Mouse (Mus musculus) thymus, postnatal 14 days (tissue): ENCODE measurements at regions not wholly inside any gene's neighbourhood (a gene's known extent, or its start where the extent isn't known, plus 50 kb on each side); places are given as distances from the start of the nearest gene placed in this dataset.

Experiments
- DNase-seq: peaks from one replicate; pipeline ENCODE4 v3.0.0; 2021

DNA sequence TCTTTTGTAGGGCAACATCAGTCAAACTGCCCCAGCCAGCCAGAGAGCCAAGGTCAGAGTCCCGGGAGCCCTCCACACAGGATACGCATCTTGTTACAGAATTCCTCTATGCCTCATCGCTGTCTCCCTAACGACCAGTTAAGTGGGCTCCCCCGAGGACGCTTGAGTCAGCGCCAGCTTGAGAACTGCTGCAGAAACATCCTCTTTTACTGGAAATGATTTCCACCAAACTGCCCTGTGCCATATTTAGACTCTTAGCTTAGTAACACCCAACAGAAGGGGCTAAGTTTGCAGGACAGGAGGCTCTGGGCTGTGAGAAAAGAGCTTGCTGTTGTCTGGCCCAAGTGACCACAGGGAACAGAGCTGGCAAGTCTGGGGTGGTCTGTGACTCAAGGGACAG lies 357.0 kb downstream of the Setd4 start:
- no peak for DNase-seq

DNA sequence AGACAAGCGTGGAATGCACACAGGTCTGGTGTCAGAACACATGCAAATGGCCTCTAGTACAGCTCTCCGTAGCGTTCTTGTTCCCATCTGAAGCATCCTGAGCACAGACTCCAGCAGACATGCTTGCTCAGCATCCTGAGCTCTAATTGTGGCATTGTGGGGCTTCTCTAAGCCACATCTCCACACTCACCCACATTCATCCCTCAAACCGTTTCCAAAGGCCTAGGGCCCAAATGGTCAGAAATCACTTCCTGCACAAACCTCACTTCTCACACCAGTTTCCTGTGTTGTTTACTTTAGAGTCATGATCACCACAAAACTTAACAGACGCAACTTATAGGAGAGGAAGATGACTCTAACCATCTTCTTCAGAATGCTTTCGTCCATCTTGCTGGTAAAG lies 358.1 kb downstream of the Setd4 start:
- no peak for DNase-seq

DNA sequence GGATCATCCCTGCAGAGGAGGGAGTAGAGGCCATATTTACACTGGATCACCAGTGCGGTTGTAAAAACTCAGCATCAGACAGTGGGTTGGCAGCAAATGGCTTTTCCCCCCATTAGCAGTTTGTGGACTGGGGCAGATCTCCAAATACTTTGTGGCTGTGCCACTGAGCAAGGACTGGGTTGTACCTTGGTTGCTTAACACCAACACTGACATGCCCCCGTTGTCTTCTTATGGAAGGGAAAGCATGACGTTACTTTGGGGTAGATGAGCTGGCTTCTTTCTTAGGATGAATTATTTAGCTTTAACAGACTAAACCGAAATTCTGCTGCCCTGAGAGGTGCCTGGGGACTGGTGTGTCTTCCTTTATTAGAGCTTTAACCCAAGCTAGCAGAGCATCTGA lies 365.0 kb downstream of the Setd4 start:
- DNase-seq, result no peak

DNA sequence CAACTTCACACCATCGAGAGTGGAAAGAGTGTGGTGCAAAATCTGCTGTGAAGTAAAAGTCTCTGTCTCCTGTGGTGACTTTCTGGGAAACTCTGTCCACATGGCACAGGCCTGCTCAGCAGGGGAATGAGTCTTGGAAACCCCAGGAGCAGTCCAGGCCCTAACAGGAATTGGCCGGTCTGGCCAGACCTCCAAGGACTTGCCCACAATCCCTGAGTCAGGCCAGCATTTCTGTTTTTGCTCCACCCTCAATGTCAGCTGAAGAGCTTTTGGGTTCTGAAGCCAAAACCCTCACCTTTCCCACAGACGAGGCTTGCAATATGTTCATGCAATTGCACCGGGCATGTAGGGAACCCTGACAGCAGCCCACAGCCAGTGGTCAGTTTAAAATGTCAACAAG lies 365.5 kb downstream of the Setd4 start:
- DNase-seq, result no peak

DNA sequence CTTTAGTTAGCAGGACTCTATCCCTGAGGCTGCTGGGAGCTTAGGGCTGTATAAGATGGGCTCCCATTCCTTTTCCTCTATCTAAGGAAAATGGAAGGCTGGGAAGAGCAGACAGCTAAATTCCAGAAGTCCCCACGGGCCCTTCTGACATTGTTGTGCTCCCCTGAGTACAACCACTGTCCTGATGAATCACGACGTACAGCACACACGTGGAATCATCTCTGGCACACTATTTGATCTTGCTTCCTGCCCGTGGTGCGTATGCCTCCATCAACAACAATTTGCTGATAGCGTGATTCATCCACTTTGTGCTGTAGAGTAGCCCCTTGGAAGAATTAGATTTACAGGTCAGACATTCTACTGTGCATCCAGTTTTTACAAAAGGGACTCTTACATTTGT lies 378.2 kb downstream of the Setd4 start:
- no peak for DNase-seq

DNA sequence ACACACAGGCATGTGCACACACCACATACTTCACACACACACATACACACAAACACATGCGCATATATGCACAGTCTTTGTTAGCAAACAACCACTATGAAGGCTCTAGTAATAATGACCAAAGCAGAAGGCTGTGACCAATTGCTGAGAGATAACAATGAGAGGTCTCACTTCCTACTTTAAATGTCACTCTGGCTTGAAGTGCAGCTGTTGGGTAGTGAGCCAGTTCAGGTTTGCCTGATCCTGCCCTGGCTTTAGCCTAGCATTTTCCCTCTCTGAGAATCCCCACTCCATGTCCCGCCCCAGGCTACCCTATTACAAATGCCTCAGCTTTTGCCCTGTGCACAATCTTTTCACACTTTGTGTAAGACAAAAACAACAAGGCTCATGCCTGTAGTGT lies 378.7 kb downstream of the Setd4 start:
- no peak for DNase-seq

DNA sequence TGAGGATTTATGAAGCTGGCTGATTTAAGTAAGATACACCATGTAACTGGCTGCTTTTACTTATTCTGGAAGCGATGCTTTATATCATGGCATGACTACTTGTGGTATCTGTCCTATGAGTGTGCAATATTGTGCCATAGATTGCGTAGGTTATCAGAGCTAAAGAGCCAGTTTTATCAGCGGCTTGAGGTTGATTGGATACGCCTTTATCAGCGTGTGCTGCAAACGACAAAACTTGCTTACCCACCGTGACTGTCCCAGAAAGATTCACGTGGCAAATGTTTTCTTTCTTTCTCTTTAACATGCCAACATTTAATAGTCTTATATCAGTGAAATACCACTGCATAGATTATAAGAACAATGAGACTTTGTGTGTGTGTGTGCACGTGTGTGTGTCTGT lies 384.1 kb downstream of the Setd4 start:
- no peak for DNase-seq

DNA sequence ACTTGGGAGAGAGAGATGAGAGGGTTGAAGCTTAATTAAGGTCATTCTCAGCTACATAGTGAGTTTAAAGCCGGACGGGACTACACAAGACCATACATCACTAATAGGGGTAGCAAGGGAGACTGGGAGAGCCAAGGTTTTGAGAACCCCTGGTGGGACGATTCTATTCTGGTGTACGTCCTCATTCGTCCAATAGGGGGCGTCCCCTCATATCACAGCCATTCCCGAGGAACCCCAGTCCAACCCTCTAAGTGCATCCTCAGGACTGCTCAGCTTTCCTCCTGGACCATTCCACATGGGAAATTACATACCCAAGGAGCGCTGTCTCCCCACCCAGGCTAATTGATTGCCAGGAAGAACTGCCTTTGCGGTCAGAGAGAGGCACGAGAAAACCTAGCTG lies 385.5 kb downstream of the Setd4 start:
- peak; percentile 15 for DNase-seq

DNA sequence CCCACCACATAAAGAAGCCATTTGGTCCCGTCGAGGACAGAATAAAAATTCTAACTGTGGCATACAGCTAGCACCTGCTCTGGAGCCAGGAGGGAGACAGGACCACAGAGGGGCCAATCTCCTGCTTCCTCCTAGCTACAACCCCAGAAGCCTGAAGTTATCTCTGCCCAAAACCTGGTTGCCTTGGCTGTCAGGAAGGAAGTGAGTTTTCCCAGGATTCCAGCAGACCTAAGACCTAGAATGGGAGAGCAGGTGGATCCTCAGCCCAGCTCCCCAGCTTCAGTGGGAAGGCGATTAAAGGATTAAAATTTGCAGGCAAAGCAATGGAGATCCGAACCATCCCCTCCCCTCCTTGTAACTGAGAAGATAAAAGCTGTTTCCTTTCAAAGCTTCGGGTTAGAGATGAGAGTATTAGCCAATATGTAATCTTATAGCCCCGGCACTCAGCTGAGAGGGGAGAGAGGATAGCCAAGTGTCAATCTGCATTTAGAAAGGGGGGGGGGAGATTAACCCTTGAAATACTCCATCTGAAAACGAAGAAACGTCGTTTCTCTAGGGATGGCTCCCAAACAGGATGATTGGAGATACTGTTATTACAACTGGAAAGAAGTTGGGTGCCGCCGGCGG lies 386.1 kb downstream of the Setd4 start:
- no peak for DNase-seq

DNA sequence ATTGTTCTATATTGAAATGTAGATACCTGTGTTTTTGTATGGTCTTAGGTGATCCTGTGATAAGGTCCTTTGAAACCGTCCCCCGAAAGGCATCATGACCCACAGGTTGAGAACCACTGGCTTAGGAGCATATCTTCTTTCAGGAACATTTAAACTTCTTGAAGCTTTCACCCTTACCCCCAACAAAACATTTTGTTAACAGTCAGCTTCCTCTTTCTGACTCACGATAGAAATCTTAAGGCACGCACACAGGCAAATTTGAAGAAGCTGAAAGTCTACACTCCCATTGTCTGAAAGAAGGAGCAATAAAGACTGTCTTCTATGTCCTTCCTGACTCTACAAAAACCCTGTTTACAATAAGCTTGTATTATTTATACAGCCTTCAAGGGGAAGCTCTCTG lies 388.2 kb downstream of the Setd4 start:
- no peak for DNase-seq

DNA sequence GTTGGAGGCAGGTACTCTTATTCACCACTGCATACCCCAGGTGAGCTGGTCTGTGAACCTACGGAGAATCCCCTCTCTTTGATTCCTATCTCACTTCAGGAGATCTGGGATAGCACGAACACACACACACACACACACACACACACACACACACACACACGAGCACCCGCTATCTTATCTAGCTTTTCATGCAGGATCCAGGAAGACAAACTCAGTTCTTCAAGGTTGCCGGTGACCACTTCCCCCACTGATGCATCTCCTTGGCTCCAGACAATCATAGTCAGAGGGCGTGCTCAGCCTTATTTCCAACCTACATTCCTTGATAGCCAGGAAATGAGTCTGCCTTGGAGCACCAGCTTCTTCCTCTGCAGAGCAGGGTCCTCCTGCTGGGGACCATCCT lies 387.7 kb upstream of the Runx1 start:
- DNase-seq, result no peak

DNA sequence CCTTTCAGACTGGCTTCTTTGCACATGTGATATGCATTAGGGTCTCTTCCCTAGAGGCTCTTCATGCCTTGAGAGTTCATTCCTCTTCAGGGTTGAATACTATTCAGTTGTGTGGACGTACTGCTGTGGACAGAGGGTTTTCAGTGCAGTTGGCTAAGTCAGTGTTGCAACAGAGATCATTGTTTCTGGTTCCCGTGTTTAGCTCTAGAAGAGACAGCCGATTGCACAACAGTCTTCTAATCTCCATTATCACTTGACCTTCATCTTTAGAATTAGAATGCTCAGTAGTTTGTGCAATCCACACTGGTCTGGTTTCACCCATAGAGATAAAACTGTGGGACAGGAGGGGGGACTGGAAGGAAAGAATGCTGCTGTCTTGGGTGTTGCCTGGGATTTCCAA lies 381.7 kb upstream of the Runx1 start:
- DNase-seq, result no peak

DNA sequence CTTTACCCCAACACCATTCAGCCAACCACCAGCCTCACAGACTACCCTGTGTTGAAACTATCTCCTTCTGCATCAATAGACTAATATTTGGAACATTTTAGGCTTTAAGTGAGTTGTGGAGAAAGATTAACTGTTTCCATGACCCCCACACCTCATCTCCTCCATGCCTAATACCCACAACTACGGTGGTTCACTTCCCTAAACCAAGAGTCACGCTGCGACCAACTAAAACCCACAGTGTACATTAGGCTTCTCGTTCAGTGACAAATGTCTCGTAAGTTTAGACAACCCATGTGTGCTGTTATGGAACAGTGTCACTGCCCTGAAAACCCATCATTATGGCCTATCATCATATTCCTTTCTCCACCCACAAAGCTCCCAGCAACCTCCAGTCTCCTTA lies 381.3 kb upstream of the Runx1 start:
- no peak for DNase-seq

DNA sequence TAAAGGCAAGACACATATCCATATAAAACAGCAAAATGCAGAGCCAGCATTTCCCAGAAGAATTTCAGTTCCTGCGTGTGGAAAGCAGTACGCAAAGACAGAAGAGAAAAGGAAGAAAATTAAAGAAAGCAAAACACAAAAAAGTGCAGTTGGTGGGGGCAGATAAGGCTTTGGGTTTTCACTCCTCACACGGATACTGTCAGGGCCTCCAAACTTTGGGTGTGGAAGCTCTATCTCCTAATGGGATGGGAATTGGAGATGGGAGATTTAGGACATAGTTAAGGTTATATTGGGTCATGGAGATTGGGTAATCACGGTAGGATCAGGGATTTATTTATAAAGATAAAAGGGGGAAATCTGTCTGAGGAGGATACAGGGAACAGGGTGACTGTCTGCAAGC lies 380.4 kb upstream of the Runx1 start:
- no peak for DNase-seq

DNA sequence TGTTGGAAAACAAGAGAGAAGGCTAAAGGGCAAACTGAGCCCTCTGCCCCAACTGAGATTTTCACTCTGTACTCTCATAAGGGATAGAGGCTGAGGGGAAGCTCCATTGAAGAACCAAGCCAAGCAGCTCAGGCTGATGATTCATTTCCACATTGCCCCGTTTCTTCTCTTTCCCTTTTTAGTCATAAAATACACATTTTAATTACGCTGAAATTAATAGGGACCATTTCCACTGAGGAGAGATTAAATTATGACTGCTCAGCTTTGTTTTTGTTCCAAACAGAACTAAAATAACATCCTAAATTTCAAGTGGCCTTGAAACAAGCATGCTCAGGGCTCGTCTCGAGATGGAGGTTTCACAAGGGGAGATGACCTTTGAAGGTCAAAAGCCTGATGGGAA lies 378.7 kb upstream of the Runx1 start:
- DNase-seq, result no peak

DNA sequence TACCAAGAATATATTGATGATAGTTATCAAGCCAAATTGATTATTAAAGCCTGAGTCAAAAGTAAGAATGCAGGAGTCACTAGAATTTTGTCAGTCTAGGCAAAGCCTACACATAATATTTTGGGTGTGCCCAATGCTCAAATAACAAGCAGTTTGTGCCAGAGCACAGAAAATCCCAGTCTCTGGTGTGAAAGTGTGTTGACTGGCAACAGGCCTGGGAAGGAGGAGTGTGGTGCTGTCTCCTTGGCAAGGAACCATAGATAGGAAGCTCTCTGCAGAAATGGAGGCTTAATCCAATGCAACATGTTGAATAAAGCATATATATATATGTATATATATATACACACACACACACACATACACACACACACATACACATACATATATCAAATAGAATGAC lies 376.6 kb upstream of the Runx1 start:
- no peak for DNase-seq

DNA sequence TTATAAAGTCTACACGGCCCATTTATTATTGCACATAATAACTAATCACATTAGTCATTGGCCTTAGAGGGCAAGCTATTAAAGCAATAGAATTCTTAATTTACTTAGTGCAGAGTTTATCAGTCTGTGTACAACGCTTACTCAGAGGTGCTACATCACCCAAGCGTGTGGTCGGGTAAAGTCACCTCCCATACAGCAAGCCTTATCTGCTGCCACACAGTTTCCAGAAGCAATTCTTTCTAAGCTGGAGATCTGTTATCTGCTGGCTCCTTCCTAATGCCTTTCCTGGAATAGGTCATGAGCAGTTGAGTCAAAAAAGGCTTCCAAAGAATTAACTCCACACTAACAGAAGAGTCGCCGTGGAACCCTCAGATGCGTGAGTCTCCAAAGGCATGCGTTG lies 371.4 kb upstream of the Runx1 start:
- DNase-seq, result no peak

DNA sequence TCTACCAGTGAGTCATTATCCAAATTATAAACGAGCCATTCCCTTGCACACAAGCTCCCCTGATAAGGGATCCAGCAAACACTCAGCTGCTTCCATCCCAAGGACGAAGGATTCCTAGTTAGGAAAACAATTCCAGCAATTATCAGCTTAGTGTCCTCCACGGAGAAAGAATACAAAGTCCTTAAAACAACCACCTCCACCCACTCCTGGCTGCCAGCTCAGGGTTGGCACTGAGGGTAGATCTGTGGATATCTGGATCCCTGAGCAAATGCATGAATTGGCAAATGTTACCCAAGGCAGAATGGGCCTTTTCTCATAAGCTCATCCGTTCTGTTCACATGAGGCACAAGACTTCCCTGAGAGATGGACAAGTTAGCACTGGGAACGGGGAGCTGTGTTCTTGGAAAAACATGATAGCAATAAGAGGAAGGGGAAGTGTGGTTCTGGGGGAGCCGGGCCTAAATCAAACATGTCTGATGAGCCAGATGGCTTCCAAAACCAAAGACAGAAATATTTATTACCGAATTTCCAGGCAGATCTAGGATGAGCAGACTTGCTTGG lies 368.1 kb upstream of the Runx1 start:
- no peak for DNase-seq

DNA sequence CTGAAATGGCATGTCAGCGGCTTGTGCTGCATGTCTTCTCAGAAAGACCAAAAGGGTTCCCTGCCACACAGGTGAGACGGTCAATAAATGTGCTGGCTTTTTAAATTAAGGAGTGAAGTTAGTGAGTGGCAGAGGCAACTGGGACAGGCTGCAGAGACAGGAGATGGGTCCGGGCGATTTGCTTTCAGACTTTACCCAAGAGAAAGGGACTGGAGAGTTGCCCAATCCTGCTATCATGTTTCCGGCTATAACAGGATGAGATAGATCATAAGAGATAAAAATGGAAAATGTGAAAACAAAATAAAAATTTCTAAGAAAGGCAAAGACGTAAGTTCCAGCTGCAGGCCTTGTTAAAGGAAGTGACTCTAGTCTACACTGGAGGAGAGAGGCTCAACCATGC lies 367.3 kb upstream of the Runx1 start:
- DNase-seq, result no peak

DNA sequence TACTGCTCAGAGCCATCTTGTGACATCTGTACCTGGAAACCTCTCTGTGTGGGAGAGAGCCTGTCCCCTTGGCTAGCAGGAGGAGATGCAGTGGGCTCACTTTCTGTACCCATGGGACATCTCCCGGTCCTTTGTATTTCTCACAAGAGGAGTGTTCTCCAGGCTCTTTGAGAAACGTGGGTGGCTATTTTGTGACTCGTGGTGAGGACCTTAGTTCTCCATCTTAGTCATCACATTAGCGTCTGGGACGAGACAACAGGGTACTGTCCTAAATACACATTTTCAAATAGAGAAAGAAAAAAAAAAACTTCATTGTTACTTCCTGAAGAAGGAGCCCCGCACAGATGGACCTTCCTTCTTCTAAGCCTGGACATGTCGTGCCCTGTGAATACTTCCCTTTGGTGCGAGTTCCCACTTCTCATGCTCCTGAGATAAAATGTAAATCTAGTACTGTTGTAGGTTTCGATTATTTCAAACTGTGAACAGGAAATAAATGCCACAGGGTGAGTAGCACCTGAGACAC lies 366.8 kb upstream of the Runx1 start:
- DNase-seq, result no peak

DNA sequence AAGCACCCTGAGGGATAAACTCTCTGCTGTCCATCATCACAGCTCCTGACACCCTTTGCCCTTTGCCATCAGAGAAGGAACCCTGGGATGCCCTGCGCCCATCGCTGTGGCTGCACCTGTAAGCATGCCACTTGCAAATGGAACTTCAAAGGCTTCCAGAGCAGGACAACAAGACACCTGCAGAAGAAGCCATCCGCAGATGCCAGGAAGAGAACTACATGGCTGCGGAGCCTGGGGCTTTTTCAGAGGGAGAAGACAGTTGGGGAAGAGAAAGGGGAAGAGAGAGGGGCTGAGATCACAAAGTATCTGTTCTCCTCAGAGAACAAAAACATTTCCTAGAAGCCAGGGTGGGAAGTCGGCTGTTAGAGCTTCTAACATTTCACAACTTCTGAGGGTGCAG lies 365.2 kb upstream of the Runx1 start:
- peak; percentile 59 for DNase-seq

DNA sequence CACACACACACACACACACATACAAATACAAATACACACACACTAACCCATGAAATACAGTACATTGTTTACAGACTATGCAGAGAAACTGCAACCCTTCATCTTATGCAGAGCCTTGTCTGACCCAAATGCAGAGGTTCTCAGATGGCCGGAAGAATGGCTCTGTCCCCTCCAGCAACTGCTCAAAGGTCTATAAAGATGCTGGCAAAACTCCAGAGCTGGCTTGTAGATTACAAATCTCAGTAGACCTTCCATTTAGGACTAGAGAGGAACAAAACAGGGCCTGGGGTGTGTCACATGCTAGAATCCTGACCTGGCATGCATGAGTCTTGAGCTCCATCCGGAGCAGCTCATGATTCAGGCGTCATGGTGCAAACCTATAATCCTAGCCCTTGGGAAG lies 364.4 kb upstream of the Runx1 start:
- DNase-seq, result no peak

DNA sequence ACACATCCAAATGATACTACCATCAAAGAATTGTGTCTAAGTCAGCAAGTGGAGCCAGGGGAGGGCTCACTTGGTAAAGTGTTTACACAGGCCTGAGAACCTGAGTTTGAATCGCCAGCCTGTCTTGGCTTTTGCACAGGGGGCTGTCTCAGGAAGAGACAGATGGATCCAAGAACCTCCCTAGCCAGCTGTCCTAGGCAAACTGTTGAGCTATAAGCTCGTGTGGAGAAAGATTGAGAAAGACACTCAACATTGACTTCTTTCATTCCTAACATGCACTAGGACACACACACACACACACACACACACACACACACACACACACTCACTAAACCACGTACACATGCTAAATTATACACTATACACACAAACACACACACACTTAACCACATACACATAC lies 363.9 kb upstream of the Runx1 start:
- DNase-seq, result no peak

DNA sequence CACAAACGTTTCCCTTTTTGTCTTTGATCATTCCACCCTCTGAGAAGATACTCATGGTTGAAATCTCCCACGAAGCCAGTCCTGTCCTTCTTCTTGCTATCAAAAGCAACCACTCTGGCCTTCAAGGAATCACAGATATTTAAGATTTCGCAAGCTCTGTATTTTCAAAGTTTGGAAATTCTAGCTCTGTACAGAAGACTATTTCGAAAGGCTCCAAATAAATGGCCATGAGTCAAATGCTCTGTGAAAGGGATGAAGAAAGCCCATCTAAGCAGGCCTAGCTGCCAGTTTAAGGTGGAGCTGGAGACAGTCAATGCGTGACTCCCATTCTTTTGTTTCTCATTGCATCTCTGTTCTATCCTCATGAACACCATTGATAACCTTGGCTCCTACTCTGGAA lies 363.5 kb upstream of the Runx1 start:
- DNase-seq, result no peak

DNA sequence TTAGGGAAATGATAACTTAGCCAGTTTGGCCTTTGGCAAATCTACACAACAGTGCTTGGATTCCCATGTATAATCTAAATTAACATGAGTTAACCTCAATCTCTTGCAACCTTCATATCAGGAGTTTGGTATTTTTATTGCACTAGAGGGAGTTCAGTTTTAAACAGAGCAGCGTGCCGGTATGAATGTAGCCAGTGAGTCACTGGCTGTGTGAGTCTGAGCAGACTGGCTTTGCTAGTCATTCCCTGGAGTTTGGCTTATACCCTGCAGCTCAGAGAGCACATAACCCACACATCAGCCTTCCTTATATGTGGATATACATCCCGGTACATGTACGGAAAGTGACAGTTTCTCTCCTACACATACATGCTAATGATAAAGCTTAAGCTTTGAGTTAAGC lies 360.6 kb upstream of the Runx1 start:
- DNase-seq, result no peak
